Mouse (Mus musculus) v-Abl transformed pro-B cells (cell line): ENCODE data around the gene Mrpl36.

Source experiments
- in situ Hi-C, 2 experiments: fragments of 400-800 bp; cut with MboI; formaldehyde crosslinking; loops; one replicate each; pipeline ENCODE4 v1.15.1; 2025; ENCODE audit not compliant: unreplicated experiment in 2 of 2

The Mrpl36 gene

DNA sequence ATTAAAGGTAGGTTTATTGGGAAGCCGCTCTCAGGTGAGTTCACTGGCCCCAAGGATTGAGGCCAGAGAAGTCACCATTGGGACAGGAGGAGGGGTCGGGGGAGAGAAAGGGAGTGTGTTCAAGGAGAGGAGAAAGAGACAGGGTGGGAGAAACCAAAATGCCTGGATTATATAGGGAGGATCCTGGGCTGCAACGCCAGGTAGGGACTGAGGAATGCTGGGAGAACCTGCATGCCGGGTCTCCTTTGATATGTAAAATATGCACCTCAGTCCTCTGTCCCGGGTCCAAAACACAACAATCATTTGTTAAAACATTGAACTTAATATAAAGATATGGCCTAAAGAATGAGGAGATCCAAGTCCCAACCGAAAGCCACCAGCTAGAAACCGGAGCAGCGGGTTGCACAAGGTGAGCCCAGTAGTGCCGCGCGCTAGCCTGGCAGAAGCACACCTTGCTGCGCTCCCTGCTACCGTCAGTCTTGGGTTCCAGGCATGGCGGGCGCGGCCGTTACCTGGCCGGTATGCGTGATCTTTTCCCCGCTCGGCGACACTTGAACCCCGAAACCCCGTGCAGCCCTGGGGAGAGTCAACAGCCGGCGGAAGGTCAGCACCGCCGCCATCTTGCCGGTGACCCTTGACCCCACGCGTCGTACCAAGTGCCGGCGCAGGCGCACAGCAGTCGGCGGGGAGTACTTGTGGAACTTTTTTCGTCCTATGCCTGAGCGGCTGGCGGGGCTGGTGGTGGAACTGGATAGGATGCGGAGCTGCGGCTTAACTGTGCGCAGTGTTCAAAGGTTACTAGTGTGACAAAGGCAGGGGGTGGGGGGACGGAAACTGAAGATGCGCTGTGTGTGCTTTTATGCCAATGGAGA, at the start of gene Mrpl36, which contains the start of gene Ndufs6:
Gene Mrpl36, plus strand, starts transcription at position 687 of the 872 bp plus-strand sequence.
Gene Ndufs6, minus strand, starts transcription at position 716 of the 872 bp plus-strand sequence.
- in situ Hi-C loops: loop anchor here in 1 of 2 experiments (10.0 to 25.0 kb wide), 2 partner anchors 177 to 1666 kb away; no protein-coding TSS in a partner anchor

DNA sequence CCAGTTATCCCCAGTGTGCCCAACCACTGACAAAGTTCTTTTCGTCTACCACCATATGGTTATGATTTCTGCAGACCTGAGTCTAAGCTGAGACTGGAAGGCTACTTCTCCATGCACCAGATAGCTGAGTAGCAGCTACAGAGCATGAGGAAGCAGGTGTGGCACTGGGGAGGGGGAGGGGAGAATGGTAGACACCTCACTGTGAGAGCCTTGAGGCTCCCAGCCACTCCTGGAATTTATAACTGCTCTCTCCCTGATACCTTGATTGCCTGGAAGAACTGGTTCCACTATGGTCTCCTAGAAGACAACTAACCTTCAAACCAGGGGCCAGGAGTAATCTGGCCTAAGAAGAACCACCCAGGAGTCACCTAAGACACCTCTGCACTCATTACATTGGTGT, 49.1 kb upstream of the Mrpl36 start:
- in situ Hi-C loops: no loop called here

DNA sequence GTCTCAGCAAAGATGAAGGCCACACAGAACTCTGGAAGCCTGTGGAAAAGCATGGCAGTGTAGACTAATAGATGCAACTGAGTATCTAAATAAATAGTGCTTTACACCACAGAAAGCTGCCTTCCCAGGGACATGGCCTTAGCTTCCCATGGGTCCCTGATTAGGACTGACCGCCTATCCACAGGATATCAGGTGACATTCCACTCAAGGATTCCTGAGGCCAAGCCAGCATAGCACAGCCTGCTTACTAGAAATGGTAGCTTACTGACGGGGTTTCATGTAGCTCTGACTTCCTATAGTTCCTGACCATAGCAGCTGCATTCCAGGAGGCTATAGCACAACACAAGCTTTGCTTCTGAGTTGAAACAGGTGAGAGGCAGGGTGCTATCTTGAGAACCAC, 45.9 kb upstream of the Mrpl36 start:
- in situ Hi-C loops: no loop called here

DNA sequence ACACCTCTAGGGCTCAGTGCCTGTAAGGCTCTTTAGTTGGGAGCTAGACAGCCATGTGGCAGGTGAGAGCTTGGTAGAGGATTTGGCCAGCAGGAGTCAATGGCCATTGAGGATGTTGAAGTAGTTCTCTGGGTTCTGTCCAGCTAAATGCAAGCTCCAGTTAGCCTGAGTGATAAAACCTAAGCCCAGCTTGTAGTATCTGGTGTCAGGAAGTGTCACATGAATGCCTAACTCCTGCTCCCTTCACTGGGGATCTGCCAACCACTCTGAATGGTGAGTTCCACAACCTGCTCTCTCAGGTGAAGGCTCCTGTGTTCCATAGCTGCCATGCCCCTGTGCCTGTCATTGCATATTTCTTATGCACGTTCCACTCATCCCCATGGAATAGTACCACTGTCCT, 44.8 kb upstream of the Mrpl36 start:
- in situ Hi-C loops: no loop called here

DNA sequence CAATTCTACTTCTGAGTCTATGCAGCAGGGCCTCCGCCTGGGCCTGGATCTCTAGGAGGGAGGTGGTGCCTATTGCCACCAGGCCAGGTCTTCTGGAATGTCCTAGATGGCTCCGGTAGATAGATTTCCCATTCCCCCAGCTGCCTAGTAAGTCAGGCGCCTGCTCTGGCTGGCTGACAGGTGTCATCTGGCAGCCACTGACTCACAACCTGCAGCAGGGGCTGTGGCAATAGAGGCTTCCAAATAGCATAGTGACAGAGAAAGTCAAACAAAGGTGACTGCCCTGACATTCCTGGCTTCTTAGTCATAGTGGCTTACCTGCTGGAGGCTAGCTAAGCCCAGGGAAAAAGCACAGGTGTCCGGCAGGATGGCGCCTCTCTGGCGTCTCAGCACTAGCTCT, 38.1 kb upstream of the Mrpl36 start:
- in situ Hi-C loops: no loop called here

DNA sequence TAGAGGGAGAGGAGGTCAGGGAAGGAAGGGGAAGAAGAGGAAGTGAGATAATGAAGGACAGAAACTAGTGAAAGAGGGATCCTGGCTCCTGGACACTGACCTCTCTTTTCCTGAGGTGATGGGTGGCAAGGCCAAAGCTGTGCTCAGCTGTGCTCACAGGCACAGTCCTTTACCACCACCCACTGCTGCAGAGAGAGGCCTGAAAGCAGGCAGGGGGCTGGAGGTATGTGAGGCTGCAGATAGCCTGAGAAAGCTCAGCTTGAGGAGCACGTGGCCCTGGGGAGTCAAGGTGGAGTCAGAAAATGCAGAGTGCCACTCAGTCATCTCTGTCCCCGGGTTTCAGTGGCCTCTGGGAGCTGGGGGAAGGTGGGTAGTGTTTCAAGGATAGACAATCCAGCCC, 37.2 kb upstream of the Mrpl36 start:
- in situ Hi-C loops: no loop called here

DNA sequence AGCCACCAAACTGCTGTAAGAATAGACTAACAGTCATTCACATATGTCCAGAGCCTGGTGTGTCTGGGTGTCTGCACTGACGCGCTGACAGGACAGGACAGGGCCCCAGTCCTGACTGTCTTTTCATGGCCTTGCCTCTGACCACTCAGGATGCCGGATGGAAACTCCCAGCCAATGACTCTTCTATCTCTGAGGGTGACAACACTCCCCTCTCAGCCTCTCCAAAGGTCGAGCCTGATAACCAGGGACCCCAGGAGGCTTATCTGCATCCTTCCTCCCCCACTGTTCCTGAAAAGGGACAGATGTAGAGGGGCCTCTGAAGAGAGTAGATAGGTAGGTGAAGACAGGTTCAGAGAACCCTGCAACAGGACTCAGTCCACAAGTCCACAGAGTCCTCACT, 29.6 kb upstream of the Mrpl36 start:
- in situ Hi-C loops: no loop called here

DNA sequence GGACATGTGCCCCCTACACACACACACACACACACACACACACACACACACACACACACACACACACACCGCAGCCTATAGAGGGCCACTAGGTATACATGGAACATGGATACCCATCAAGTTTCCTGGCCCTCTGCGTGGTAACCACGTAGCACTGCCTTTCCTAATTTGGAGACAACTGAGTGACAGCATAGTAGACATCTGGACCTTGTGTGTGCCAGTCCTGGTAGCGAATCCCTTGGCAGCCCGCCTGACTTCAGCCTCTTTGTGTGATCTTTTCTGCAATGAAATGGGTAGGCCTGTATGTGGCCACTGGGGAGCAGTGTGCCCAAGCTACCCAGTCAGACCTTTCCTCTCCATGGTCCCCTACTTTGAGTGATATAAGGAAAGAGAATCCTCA, 29.0 kb upstream of the Mrpl36 start:
- in situ Hi-C loops: no loop called here

DNA sequence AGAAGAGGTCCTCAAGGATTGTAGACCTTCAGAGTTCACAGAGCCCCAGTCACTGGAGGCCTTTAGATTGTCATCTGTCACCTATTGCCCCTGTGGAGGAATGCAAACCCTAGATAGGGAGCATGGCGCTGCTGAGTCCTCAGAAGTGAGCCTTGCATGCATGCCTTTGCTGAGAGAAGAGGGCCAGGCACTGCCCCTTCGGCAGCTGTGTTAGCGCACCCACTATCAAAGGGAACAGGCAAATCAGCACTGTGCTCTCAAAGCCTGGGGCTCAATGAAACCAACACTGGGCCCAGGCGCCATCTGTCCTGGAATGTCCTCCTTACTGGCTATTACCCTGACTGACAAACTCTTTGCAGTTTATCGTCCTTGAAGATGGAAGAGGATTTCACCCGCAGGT, 23.6 kb upstream of the Mrpl36 start:
- in situ Hi-C loops: loop anchor here (10.0 to 25.0 kb wide), 2 partner anchors 1842 to 1850 kb away; no protein-coding TSS in a partner anchor

DNA sequence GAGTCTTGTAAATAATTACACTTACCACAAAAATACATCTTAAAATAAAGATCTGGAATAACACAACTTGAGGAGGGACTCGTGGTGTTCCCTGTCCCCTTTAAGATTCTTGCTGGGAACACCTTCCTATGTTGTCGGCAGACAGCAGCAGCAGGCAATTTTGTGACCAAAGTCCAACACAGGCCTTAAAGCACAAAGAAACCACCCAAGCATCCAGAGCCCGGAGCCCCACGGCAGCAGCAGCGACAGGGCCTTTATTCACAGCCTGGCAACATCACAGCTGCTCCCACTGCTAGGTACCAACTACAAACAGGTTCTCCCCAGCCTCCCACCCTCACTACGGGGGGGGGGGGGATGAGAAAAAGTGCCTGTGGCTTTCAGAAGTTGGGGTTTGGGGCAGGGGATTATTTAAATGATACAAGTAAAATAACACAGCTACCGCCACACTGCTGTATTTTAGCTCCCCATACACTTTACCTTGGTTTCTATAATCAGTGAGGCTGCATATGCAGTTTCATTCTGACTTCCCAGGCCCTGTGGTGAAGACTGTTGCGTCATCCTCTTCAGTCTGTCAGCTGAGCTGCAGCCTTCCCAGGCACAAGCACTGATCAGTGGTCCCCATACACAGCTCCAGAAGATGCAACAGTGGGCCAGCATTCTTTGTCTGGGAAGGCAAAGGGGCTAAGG, 22.8 kb upstream of the Mrpl36 start:
- in situ Hi-C loops: loop anchor here (10.0 to 25.0 kb wide), 2 partner anchors 1843 to 1851 kb away; no protein-coding TSS in a partner anchor

DNA sequence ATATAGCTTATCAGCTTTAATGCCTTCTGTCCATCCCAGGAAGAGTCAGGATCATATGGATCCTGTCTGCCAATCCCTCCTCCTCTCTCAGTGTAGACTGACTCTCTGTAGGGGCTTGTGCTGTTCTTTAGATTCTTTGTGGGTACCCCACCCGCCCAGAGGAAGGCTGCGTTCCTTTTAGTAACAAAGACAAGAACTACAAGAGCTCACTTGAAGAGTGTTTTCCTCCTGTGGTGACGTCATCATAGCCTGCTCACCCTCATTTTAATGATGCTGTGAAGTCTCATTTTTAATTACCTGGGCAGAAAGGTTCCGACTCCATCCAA, 22.3 kb upstream of the Mrpl36 start:
- in situ Hi-C loops: loop anchor here (10.0 to 25.0 kb wide), 2 partner anchors 1844 to 1851 kb away; no protein-coding TSS in a partner anchor

DNA sequence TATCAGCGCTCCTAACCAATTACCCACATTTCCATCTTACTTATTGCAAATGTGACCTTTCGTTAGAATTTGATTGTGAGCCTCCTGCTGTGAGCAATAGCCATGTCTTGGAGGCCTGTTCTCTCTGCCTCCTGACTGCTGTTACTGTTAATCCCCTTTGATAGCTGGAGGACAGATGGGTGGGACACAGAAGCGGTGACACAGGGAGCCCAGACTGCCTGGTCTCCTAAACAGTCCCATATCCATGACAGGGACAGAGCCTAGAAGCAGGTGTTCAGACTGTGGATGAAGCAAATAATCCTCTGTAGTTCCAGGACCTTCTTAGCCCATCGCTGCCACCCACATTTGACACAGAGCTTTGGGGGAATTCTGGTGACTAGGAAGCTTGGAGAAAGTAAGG, 21.9 kb upstream of the Mrpl36 start:
- in situ Hi-C loops: loop anchor here (10.0 to 25.0 kb wide), 2 partner anchors 1844 to 1852 kb away; no protein-coding TSS in a partner anchor

DNA sequence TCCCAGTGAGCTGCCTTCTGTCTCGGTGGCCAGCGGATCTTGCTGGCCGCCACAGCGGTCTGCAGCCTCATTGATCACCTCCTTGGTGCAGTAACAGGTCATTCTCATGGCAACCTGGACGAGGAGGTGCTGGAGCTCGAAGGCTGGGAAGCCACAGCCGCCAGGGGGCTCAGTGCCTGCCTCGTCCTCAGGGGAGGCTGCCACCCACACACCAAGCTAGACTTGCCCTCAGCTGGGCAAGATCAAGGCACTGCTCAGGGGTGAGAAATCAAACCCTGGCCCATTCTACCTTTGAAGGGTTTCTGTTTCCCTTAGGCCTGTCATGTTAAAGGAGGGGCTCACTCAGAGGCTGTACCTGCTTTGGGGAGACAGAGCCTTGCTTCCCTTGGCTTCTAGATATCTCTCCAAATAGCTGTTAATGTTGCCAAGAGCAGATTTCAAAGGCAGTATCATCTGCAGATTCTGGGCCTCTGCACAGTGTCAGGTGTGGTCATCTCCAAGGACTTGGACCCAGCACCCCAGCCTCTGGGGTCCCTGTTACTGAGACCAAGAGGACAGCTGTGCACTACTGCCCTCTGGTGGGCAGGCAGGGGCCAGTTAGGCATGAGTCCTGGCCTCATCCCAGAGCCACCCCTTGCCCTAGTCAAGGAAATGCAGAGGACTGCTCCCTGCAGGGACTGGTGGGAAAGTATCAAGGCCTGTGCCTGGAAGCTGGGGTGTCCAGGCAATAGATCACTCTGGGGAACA, 18.0 kb upstream of the Mrpl36 start:
- in situ Hi-C loops: loop anchor here in 1 of 2 experiments (25.0 kb wide), 1 partner anchor 1848 kb away; no protein-coding TSS in a partner anchor

DNA sequence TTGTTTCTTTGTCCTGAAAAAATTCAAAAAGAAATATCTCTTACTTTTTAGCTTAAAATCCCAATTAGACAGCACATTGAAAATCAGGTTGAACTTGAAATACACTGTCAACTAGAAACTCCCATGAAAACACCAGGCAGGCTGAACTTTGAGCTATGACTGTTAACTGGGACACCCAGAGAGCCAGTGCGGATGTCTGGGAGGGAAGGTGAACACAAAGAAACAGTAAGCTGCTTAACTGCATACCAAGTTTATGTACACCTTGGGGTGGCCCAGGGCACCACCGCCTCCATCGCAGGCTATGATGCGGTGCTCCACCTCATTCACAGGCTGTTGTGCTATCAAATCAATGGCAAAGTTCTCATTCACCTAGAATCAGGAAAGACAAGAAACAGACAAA, 8.3 kb upstream of the Mrpl36 start:
- in situ Hi-C loops: loop anchor here in 1 of 2 experiments (10.0 to 25.0 kb wide), 2 partner anchors 185 to 1858 kb away; no protein-coding TSS in a partner anchor

DNA sequence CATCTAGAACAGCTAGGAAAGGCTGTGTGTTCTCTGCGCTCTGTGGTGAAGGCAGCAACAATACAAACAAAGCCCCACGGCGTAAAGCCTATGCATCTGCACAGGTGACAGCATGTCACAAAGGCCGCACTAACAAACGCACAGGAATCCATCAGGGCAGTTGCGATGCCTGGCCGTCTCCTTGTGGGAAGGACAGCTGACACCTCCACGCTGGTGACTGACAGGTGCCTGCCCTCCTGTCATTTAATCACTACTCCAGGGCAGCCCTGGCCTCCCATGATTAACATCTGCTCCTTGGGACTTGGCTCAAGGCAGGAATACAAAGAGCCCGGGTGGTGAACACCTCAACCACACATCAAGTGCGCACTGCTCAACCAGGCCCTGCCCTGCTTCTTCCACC, 5.7 kb upstream of the Mrpl36 start:
- in situ Hi-C loops: loop anchor here in 1 of 2 experiments (10.0 to 25.0 kb wide), 2 partner anchors 182 to 1860 kb away; no protein-coding TSS in a partner anchor

DNA sequence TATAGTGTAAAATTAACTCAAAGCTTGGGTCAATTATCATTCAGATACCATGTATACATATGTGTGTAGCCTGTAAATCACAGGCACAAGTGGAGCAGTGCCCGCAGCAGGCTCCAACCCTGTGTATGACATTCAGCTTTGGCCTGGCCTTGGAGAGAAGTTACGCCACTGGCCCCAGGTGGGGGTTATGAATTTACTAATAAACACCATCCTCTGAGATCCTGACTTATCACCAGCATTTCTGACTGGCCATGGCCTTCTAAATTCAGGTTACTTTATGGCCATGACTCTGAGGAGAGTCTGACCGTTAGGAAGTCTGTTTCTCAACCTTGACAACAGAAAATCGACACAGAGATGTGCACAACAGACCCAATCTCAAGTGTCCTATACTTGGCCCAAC, 4.9 kb upstream of the Mrpl36 start:
- in situ Hi-C loops: loop anchor here in 1 of 2 experiments (10.0 to 25.0 kb wide), 2 partner anchors 181 to 1861 kb away; no protein-coding TSS in a partner anchor

DNA sequence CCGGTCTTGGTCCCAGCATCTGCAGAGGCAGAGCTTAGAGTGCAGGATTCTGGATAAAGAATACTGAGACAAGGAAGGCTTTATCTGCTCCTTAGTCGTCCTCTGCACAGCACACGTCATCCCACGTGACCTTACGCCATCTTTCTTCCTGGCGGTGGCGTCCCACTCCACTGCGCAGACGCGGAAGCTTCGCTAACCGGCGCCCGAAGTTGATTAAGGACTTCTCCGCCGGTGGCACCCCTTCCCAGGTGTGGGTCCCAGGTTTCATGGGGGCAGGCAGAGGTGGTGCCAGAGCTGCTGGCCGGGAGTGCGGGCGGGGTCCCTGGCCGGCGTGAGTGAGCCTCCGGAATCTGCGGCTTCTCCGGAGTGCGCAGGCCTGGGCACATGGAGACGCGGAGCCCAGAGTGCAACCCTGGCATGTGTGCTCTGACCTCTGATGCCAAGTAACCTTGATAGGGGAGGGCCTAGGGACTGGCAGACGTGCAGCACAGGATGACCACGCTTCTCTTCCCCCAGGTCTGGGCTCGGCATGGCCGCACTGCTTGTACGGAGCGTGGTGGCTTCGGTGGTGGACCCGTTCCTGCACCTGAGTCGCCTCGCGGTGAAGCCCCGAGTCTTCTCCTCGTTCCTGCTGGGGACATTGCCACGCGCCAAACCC, 2.7 kb downstream of the Mrpl36 start:
- in situ Hi-C loops: loop anchor here in 1 of 2 experiments (25.0 kb wide), 1 partner anchor 1669 kb away; no protein-coding TSS in a partner anchor

DNA sequence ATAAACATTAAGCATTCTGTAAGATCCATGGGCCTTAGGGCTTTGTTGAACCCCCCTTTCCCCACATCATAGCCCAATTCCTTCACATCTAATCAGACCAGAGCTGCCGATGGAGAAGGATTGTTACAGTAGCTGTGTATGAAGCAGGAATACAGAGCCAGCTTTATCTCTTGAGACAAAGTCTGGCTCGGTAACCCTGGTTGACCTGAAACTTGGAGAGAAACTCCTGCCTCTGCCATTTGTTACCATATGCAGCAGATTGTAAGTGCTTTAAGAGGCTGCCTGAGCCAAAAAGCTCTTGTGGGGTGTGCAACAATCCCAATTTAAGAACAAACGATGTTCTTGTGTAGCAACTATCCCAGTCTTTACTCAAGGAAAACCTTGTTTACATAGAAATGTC, 3.4 kb downstream of the Mrpl36 start:
- in situ Hi-C loops: loop anchor here in 1 of 2 experiments (25.0 kb wide), 1 partner anchor 1669 kb away; no protein-coding TSS in a partner anchor

DNA sequence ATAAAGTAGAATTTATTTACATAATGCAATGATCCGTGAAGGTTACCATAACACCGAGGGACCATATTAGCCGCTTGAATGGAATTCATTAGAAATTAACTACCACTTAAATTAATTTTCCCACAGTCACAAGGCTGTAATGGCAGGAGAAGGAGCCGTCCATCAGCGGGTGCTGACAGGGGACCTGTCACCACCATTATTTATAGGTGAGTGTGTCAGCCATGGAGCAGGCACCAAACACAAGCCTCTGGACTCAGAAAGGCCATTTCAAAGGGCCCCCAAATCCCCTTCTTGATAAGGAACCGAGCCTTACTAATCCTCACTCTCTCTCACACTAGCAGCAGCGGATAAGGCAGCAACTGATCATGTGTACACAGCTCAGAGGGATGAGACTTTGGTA, 8.4 kb downstream of the Mrpl36 start:
- in situ Hi-C loops: loop anchor here in 1 of 2 experiments (25.0 kb wide), 1 partner anchor 1674 kb away; no protein-coding TSS in a partner anchor
